Mouse (Mus musculus): ENCODE data around the gene Krt6a.

- TF ChIP-seq CTCF (IDR thresholded peaks at IDR 0.05; ENCODE audit: borderline replicate concordance, control insufficient read depth, extremely low read depth, insufficient read depth, low read length, poor library complexity), result no peak
- TF ChIP-seq POLR2A (IDR thresholded peaks at IDR 0.05; ENCODE audit: control insufficient read depth, extremely low read depth, insufficient read depth, low read length, poor library complexity), result no peak
Observed at GRCm38 (mm10) chr15:101707454-101707853, 13.3 kb upstream of the Krt6a start.
